Mouse (Mus musculus): ENCODE results near the gene Mok. TPM values are rescaled to one million over a fixed set of nuclear protein-coding genes. Genes with fewer than 3 reads are reported as not detected.
A peak's percentile ranks its signal among the peaks of the same experiment; 100 is the strongest.

Mok gene
- polyA plus RNA-seq, 1 experiment = 2.3 TPM

- Histone ChIP-seq H3K4me1 (peaks cover 74% of the 10 kb centered on the region), H3K4me3 (replicated peaks) (peak overlapping the region; percentile 96), H3K36me3 (replicated peaks; ENCODE audit: low read length) (peaks cover 25% of the 10 kb centered on the region), H3K9me3 (no peaks in the 10 kb centered on the region), H3K27me3 (replicated peaks) (no peaks in the 10 kb centered on the region)
- TF ChIP-seq GATA1 (IDR thresholded peaks at IDR 0.05; ENCODE audit: borderline replicate concordance, low read length) = no peak
- TF ChIP-seq FLI1 (IDR thresholded peaks at IDR 0.05; ENCODE audit: low read length) = no peak
These were observed 10.2 kb upstream of the Mok start for GRCm38 (mm10) chr12:110850929-110851256.

DNA sequence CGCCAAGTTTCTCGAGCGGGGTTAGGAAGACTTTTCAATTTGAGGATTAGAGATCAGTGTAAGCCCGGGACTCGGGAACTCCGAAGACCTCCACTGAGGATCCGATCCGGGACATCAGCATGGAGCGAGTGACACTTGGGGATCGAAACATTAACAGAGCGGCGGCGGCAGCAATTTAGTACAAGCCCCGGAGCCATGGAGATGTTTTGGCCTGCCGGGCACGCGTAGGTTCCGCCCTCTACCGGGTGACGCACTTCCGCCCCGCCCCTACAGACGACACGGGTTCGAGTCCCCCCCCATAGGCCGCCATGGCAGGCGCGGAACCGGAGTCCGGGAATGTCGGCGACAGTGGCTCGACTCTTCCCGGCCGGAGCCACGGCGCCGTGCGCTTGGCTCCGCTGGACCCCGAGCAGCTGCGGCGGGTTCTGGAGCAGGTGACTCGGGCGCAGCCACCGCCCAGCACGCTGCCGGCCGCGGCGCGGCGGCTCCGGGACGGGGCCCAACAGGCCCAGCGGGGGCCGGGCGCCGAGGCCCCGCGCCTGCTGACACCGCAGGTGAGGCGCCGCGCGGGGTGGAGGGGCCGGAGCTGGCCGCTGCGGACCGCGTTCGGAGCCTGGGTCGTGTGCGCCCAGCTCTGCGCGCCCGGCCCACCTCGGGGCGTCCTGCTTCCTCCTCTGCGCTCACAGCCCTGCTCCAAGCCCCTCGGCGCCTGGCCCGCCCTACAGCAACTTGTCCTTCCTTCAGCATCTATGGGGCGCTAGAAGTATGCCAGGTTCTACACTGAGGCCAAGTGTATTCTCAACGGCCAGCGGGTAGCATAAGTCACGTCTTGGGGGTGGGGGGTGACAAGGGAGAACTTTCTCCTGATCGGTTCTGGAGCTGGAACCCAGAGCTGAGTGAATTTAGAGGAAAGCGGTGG is 9.5 kb upstream of the Mok start, which contains the start of gene Zfp839:
TSS of gene Zfp839 (plus strand) at position 244 of the 919 bp plus-strand sequence.
- peak within 1 kb of the TSS; percentile 96 for H3K4me3 ChIP-seq (replicated peaks)
- H3K36me3 ChIP-seq (replicated peaks; ENCODE audit: low read length) = peaks cover 18% of the 10 kb centered on the region
- no peaks in the 10 kb centered on the region for H3K9me3 ChIP-seq
- H3K27me3 ChIP-seq (replicated peaks) = no peaks in the 10 kb centered on the region
- H3K4me1 ChIP-seq = peaks cover 73% of the 10 kb centered on the region
- TF ChIP-seq FLI1 (IDR thresholded peaks at IDR 0.05; ENCODE audit: low read length) (no peak), GATA1 (IDR thresholded peaks at IDR 0.05; ENCODE audit: borderline replicate concordance, low read length) (no peak)

DNA sequence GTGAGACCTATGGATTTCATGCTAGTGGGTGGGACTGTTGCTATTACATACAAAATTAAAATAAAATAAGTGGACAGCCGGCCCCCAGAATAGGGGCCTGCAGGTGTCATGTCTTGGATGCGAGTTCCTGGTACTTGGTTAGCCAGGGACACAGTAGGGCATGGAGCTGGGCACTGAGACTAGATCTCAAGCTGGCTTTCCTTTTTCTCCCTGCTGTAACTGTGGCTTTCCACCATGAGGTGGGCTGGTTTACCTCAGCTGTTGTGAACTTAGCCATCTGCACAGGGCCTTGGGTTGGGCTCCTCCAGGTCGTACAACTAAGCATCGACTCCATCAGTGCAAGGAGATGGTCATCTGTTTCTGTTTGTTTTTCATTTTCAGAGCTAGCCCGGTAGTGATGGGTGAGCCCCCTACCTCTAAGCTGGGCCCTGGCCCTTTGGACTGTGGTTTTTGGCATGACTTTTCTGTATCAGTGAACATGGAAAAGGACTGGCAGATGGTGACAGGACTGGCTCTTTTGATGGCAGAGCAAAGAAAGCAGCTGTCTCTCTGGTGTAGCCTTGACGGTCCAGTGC is 5.5 kb upstream of the Mok start:
- no peak for TF ChIP-seq GATA1 (IDR thresholded peaks at IDR 0.05; ENCODE audit: borderline replicate concordance, low read length)
- no peak for TF ChIP-seq FLI1 (IDR thresholded peaks at IDR 0.05; ENCODE audit: low read length)
- Histone ChIP-seq H3K4me1 (peaks cover 65% of the 10 kb centered on the region), H3K27me3 (replicated peaks) (no peaks in the 10 kb centered on the region), H3K36me3 (replicated peaks; ENCODE audit: low read length) (no peaks in the 10 kb centered on the region), H3K4me3 (replicated peaks) (peak overlapping the region; percentile 96), H3K9me3 (no peaks in the 10 kb centered on the region)

DNA sequence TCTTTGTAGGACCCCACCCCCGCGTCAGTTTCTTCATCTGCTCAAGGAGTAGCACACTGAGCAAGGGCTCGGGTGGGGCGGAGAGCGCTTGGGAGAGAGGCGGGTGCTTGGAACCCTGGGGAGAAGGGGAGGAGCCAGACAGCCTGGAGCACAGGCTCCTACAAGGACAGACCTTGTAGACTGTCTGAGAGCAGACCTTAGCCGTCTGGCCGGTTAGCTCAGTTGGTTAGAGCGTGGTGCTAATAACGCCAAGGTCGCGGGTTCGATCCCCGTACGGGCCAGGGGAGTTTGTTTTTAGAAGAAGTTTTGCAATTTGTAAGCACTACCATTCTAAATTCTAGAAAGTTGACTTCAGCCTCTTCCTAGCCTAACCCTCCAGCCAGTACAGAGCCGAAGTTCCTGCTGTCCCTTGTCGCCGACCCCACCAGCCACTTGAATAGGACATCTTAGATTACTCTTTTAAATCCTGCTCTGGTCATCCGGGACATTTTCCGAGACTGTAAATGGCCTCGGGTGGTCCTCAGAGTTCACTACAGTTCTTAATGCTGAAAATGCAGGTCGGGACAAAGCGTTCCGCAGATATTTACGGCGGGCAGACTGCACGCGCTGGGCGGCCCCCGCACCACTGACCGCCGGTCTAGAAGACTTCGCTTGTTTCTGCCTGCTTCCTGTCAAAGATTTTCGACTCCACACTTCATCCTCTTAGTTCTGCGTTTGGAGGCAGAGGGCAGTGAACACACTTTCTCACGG is 4.6 kb upstream of the Mok start:
- TF ChIP-seq FLI1 (IDR thresholded peaks at IDR 0.05; ENCODE audit: low read length) (no peak), GATA1 (IDR thresholded peaks at IDR 0.05; ENCODE audit: borderline replicate concordance, low read length) (no peak)

GRCm38 (mm10) chr12:110844227-110845130 is 3.7 kb upstream of the Mok start:
- Histone ChIP-seq H3K27me3 (replicated peaks) (no peaks in the 10 kb centered on the region), H3K4me1 (peaks cover 65% of the 10 kb centered on the region), H3K36me3 (replicated peaks; ENCODE audit: low read length) (no peaks in the 10 kb centered on the region), H3K9me3 (no peaks in the 10 kb centered on the region), H3K4me3 (replicated peaks) (peak overlapping the region; percentile 96)
- TF ChIP-seq FLI1 (IDR thresholded peaks at IDR 0.05; ENCODE audit: low read length) = no peak
- TF ChIP-seq GATA1 (IDR thresholded peaks at IDR 0.05; ENCODE audit: borderline replicate concordance, low read length) = no peak

More for the DNA sequence above, 4.6 kb upstream of the Mok start:
- no peaks in the 10 kb centered on the region for H3K9me3 ChIP-seq
- H3K4me1 ChIP-seq = peaks cover 62% of the 10 kb centered on the region
- no peaks in the 10 kb centered on the region for H3K36me3 ChIP-seq (replicated peaks; ENCODE audit: low read length)
- no peaks in the 10 kb centered on the region for H3K27me3 ChIP-seq (replicated peaks)
- peak overlapping the region; percentile 96 for H3K4me3 ChIP-seq (replicated peaks)

DNA sequence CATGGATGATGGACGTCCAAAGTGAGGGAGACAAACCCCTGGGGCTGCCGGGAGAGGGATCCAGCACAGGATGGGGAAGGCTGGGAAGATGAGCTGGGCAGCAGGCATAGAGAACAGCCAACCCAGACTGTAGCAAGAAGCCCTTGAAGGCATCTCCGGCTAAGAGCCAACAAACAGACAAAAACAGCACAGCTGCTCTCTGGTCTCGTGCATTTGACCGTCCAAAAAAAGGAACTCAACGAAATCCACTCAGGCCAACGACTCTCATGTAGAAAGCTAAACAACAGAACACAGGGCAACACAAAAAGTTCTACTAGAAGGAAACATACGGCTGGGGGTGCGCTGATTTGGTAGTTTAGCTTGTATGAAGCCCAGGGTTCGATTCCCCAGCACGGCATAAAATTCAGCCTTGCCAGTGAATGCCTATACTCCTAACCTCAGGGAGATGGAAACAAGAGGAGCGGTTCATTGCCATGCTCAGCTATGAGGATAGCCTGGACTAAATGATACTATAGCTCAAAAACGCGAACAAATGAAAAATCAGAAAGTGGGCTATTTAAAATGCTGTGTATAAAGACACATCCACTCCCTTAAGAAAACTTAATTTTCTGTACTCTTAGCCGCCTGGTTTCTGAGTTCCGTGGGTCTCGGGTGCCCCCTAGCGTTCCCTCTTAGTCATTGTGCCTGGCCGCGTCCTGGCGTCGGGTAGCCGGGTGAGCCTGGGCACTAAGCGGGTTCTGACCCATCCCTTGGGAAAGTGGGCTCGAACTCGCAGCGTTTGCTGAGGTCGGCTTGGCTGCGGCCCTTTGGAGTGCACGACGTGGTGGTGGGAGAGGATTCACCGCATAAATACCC is 2.7 kb upstream of the Mok start:
- Histone ChIP-seq H3K27me3 (replicated peaks) (peaks cover 5% of the 10 kb centered on the region), H3K4me1 (peaks cover 59% of the 10 kb centered on the region), H3K36me3 (replicated peaks; ENCODE audit: low read length) (no peaks in the 10 kb centered on the region), H3K4me3 (replicated peaks) (peak overlapping the region; percentile 96), H3K9me3 (no peaks in the 10 kb centered on the region)
- TF ChIP-seq GATA1 (IDR thresholded peaks at IDR 0.05; ENCODE audit: borderline replicate concordance, low read length) (no peak), FLI1 (IDR thresholded peaks at IDR 0.05; ENCODE audit: low read length) (no peak)

DNA sequence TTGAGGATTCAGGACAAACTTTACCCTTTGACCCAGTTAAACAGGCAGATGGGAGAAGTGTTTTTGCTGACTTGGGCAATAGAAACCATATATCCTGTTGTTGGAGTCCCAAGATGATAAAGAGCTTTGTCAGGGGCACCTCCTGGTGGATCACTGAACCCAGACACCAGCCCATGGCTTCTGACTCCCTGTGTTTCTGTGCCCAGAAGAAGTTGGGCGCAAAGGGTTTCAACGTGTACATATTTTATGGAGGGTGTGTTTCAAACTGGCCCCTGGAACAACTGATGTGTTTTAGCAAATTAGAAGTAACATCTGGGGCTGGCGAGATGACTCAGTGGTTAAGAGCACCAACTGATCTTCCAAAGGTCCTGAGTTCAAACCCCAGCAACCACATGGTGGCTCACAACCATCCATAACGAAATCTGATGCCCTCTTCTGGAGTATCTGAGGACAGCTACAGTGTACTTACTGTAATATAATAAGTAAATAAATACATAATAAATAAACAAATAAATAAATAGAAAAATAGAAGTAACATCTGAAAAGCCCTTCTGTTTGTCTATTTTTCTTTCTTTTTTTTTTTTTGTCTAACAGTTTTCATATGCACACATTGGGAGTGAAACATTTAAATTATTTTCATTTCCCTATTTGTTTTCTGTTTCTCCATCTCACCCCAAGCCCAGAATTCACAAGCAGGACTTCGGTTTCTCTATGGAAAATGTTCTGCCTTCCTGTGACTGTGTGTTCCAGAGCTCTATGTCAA is 1.2 kb upstream of the Mok start:
- Histone ChIP-seq H3K36me3 (replicated peaks; ENCODE audit: low read length) (no peaks in the 10 kb centered on the region), H3K4me3 (replicated peaks) (peak overlapping the region; percentile 95), H3K4me1 (peaks cover 66% of the 10 kb centered on the region)

DNA sequence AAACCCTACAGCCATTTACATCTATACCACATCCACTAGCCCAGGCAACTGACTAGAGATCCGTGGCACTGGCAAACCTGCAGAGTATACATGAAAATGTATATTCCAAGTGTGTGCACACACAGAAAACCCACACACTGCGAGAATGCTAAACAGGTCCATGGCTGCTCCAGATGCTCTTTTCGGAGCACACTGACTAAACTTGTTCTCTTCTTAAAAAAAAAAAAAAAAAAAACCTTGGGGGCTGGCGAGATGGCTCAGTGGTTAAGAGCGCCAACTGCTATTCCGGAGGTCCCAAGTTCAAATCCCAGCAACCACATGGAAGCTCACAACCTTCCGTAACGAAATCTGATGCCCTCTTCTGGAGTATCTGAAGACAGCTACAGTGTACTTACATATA is 2.9 kb downstream of the Mok start:
- TF ChIP-seq FLI1 (IDR thresholded peaks at IDR 0.05; ENCODE audit: low read length) = no peak
- TF ChIP-seq GATA1 (IDR thresholded peaks at IDR 0.05; ENCODE audit: borderline replicate concordance, low read length) = no peak
- no peaks in the 10 kb centered on the region for H3K9me3 ChIP-seq

More for the DNA sequence above, 1.2 kb upstream of the Mok start:
- H3K27me3 ChIP-seq (replicated peaks) = peaks cover 5% of the 10 kb centered on the region
- no peak for TF ChIP-seq GATA1 (IDR thresholded peaks at IDR 0.05; ENCODE audit: borderline replicate concordance, low read length)
- TF ChIP-seq FLI1 (IDR thresholded peaks at IDR 0.05; ENCODE audit: low read length) = no peak
- no peaks in the 10 kb centered on the region for H3K9me3 ChIP-seq

More for the DNA sequence above, 2.9 kb downstream of the Mok start:
- peaks cover 67% of the 10 kb centered on the region for H3K4me1 ChIP-seq
- no peaks in the 10 kb centered on the region for H3K36me3 ChIP-seq (replicated peaks; ENCODE audit: low read length)
- H3K4me3 ChIP-seq (replicated peaks) = no peak overlapping the region
- peaks cover 6% of the 10 kb centered on the region for H3K27me3 ChIP-seq (replicated peaks)

All from megakaryocyte, embryonic 14.5 days (primary cell).